Mouse (Mus musculus) midbrain, embryonic 13.5 days (tissue): Measurements from ENCODE around the gene Nectin2. TPM values are rescaled to one million over a fixed set of nuclear protein-coding genes. Genes with fewer than 3 reads are reported as not detected.

Experiments
- ATAC-seq: fragments of 200-750 bp; cut with Nextera tagmentation; 2 replicates; pipeline ENCODE4 v1.8.0; 2017; ENCODE audit warnings: mild to moderate bottlenecking, moderate TSS enrichment, moderate library complexity
- H3K27ac ChIP-seq: fragments of 300-500 bp; sonication (generic); 2 replicates; pipeline ENCODE4 v1.5.1; 2015; ENCODE audit warnings: inconsistent platforms, mild to moderate bottlenecking, moderate library complexity
- H3K27me3 ChIP-seq: fragments of 300-500 bp; sonication (generic); 2 replicates; pipeline ENCODE4 v1.6.1; 2015; ENCODE audit warnings: mild to moderate bottlenecking, inconsistent platforms
- H3K36me3 ChIP-seq: fragments of 300-500 bp; sonication (generic); 2 replicates; pipeline ENCODE4 v1.6.1; 2015; ENCODE audit warnings: mild to moderate bottlenecking, inconsistent platforms
- H3K4me1 ChIP-seq: fragments of 300-500 bp; sonication (generic); replicated peaks from 2 replicates; pipeline ENCODE4 v1.6.1; 2015; ENCODE audit warnings: inconsistent platforms
- H3K4me2 ChIP-seq: fragments of 300-500 bp; sonication (generic); replicated peaks from 2 replicates; pipeline ENCODE4 v1.6.1; 2015; ENCODE audit warnings: moderate library complexity, mild to moderate bottlenecking, inconsistent platforms
- H3K4me3 ChIP-seq: fragments of 300-500 bp; sonication (generic); replicated peaks from 2 replicates; pipeline ENCODE4 v1.5.1; 2015; ENCODE audit warnings: mild to moderate bottlenecking, inconsistent platforms
- H3K9ac ChIP-seq: fragments of 300-500 bp; sonication (generic); replicated peaks from 2 replicates; pipeline ENCODE4 v1.6.1; 2015; ENCODE audit warnings: mild to moderate bottlenecking, inconsistent platforms
- H3K9me3 ChIP-seq: fragments of 300-500 bp; sonication (generic); 2 replicates; pipeline ENCODE4 v1.6.1; 2016; ENCODE audit warnings: mild to moderate bottlenecking, inconsistent platforms
- WGBS: fragments of 180-500 bp; shearing (Covaris S2); methylation state at CpG from one replicate; pipeline ENCODE4 v1.1.7; 2015; 5-methylcytosine and 5-hydroxymethylcytosine counted together
- polyA plus RNA-seq: library from polyadenylated mRNA; unstranded; fragments of >200 nt; fragmentation: Nextera tagmentation; extraction: Ambion mirVana; gene quantifications from 2 replicates; pipeline ENCODE4 v1.2.1, GENCODE M21; 2015

Nectin2 gene
- polyA plus RNA-seq, 1 experiment from 2014 or later: 48.0 TPM

DNA sequence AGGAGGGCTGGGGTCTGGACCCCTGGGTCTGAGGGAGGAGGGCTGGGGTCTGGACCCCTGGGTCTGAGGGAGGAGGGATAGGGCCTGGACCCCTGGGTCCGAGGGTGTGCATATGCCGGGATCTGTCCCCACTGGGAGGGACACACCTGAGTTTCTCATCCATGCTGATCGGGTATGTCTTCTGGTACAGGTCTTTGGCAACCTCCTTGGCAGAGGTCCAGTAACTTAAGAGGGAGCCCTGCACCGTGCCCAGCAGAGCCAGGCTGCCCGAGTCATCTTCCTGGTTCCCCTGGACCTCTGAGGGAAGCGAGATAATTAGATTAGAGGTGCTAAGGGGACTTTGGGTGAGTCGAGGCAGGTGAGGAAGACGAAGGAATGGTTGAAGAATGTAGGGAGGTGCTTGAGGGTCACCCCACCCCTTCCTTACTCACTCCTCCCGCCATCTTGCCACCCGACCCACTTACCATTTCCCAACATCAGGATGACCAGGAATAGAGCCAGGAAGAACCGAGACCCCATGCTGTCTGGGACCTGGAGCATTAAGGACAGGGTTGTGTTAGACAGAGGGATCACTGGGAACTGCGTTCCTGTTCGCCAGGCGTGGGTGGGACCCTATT lies 77.1 kb downstream of the Nectin2 start:
- Histone ChIP-seq H3K4me1 (peaks cover 5% of the 10 kb centered on the region; the same call in 1 of the 2 replicates), H3K9ac (no peak overlapping the region), H3K27ac (no peak overlapping the region), H3K4me2 (no peak overlapping the region), H3K27me3 (0 out of 2 replicates have a peak, but pooled peaks cover 3% of the 10 kb centered on the region), H3K9me3 (no peaks in the 10 kb centered on the region), H3K36me3 (no peaks in the 10 kb centered on the region), H3K4me3 (no peak overlapping the region)
- 68% methylated on average over 14 of the region's 14 CpGs for WGBS
- no peak for ATAC-seq

DNA sequence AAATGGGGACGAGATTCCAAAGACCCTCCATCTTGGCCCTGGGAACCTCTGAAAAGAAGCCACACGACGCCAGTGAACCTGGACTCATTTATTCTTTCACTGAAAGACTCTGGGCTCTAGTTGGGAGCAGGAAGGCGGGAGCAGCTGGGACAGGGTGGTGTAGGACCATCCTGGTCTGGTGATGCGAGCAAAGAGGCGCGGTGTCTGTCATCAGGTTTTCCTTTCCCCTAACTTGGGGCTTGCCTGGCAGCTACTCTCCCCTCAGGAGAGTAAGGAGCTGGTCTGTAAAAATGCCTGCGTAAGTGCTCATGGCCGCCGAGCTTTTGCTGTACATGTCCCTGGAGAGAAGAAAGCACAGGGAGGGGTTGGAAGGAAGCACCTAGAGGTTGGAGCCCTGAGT lies 78.8 kb downstream of the Nectin2 start:
- no peak overlapping the region for H3K4me2 ChIP-seq
- no peak overlapping the region for H3K27ac ChIP-seq
- ATAC-seq: no peak
- H3K36me3 ChIP-seq: no peaks in the 10 kb centered on the region
- peaks cover 5% of the 10 kb centered on the region; the same call in 1 of the 2 replicates for H3K4me1 ChIP-seq
- 72% methylated on average over 10 of the region's 10 CpGs for WGBS
- no peak overlapping the region for H3K4me3 ChIP-seq
- 0 out of 2 replicates have a peak, but pooled peaks cover 3% of the 10 kb centered on the region for H3K27me3 ChIP-seq
- H3K9me3 ChIP-seq: no peaks in the 10 kb centered on the region
- no peak overlapping the region for H3K9ac ChIP-seq

DNA sequence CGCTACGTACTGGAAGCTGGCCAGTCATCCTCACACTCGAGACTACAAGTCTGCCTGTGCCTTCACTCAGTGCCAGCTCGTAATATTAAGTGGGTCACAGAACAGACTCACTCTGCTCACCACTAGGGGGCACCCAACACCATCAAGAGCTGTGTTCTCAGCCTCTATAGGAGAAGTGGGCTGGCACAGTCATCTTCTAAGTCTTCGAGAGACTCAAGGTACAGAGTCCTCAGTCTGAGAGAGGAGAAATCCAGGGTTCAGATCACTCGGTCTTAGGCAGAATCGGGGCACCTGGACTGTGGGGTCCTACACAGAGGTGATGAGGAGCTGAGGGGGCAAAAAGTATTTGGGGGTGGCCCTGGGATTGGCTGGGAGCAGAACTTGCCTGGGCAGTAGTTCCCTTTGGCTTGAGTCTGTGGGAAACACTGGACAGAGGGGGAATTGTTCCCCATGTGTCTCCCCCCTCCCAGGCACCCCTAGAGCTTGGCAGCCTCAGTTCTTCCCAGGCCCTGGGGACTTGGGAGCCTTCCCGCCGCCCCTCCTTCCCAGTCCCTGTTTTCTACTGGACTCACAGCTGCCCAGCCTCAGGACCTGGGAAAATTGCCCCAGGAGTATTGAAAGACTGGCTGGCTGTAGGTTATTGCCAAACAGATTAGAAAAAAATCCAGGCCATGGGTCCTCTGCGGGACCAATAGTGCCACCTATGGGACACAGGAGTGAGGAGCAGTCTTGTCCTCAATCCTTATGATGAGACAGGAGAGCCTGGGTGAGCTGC lies 81.1 kb downstream of the Nectin2 start:
- Histone ChIP-seq H3K27me3 (0 out of 2 replicates have a peak, but pooled peaks cover 3% of the 10 kb centered on the region), H3K9ac (no peak overlapping the region), H3K9me3 (no peaks in the 10 kb centered on the region), H3K4me1 (peaks cover 13% of the 10 kb centered on the region), H3K36me3 (no peaks in the 10 kb centered on the region), H3K4me3 (no peak overlapping the region), H3K4me2 (peak overlapping the region; percentile 22; the same call in 1 of the 2 replicates), H3K27ac (peak overlapping the region; percentile 45; the same call in 1 of the 2 replicates)
- WGBS: 7% methylated on average over 10 of the region's 10 CpGs
- ATAC-seq: peak; percentile 67

DNA sequence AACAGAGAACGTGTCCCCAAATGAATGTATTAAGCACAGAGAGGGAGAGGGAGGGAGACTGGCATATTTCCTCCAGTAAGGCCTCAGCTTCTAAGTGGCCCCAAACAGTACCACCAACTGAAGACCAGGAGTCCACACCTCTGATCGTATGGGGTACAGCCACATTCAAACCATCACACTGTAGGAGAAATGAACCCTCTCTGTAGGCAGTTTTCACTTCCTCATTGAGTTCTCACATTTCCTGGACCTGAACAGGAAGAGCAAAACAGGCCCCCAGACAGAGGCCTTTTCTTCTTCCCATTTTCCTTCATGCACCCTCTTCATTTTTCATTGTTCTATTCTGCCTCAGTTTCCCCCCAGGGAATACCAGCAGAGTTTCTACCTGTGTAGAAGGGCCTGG lies 82.8 kb downstream of the Nectin2 start:
- WGBS: 81% methylated on average over 2 of the region's 2 CpGs
- no peak overlapping the region for H3K4me2 ChIP-seq

DNA sequence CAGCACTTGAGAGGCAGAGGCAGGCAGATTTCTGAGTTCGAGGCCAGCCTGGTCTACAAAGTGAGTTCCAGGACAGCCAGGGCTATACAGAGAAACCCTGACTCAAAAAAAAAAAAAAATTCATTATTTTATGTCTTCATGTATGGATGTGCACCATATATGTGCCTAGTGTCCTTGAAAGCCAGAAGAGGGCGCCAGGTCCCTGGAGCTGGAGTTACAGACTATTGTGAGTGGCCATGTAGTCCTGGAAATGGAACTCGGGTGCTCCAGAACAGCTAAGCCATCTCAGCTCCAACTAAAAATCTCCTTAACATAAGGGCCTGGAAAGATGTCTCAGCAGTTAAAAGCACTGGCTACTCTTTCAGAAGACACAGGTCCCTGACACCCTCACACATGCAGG lies 83.5 kb downstream of the Nectin2 start:
- WGBS: 63% methylated on average over 3 of the region's 3 CpGs
- no peak overlapping the region for H3K9ac ChIP-seq
- H3K4me1 ChIP-seq: peaks cover 32% of the 10 kb centered on the region
- 0 out of 2 replicates have a peak, but pooled peaks cover 10% of the 10 kb centered on the region for H3K36me3 ChIP-seq
- H3K4me2 ChIP-seq: no peak overlapping the region
- H3K4me3 ChIP-seq: no peak overlapping the region
- no peak for ATAC-seq
- H3K9me3 ChIP-seq: no peaks in the 10 kb centered on the region
- no peak overlapping the region for H3K27ac ChIP-seq
- H3K27me3 ChIP-seq: 0 out of 2 replicates have a peak, but pooled peaks cover 3% of the 10 kb centered on the region

More for the DNA sequence above, 82.8 kb downstream of the Nectin2 start:
- Histone ChIP-seq H3K27ac (no peak overlapping the region), H3K27me3 (0 out of 2 replicates have a peak, but pooled peaks cover 3% of the 10 kb centered on the region), H3K9ac (no peak overlapping the region), H3K4me3 (no peak overlapping the region), H3K36me3 (0 out of 2 replicates have a peak, but pooled peaks cover 5% of the 10 kb centered on the region), H3K9me3 (no peaks in the 10 kb centered on the region), H3K4me1 (peaks cover 30% of the 10 kb centered on the region)
- no peak for ATAC-seq

Other genes with a start within 250 kb of the Nectin2 start
- 2.9 and 4.5 TPM in 2 replicates for gene Bloc1s3, start 242.1 kb downstream of the Nectin2 start, polyA plus RNA-seq
- gene Trappc6a, start 242.1 kb downstream of the Nectin2 start, polyA plus RNA-seq: 36.6 and 43.3 TPM in 2 replicates
- 0.08 and 0.11 TPM in 2 replicates for gene Nkpd1, start 232.6 kb downstream of the Nectin2 start, polyA plus RNA-seq
- 25.7 and 37.0 TPM in 2 replicates for gene Ppp1r37, start 187.4 kb downstream of the Nectin2 start, polyA plus RNA-seq
- 0.26 and 0.31 TPM in 2 replicates for gene Zfp296, start 173.2 kb downstream of the Nectin2 start, polyA plus RNA-seq
- 134 and 138 TPM in 2 replicates for gene Gemin7, start 172.9 kb downstream of the Nectin2 start, polyA plus RNA-seq
- gene Clasrp, start 146.0 kb downstream of the Nectin2 start, polyA plus RNA-seq: 54.0 and 65.0 TPM in 2 replicates
- gene Relb, start 121.0 kb downstream of the Nectin2 start, polyA plus RNA-seq: 3.8 and 4.1 TPM in 2 replicates
- 86.6 and 97.5 TPM in 2 replicates for gene Clptm1, start 85.5 kb downstream of the Nectin2 start, polyA plus RNA-seq
- 0.23 TPM in 1 of 2 replicates, not detected in the other for gene Apoc2, start 72.5 kb downstream of the Nectin2 start, polyA plus RNA-seq
- gene Gm44805, start 69.1 kb downstream of the Nectin2 start, polyA plus RNA-seq: not detected in 2 replicates
- not detected in 2 replicates for gene Apoc4, start 69.0 kb downstream of the Nectin2 start, polyA plus RNA-seq
- gene Apoc1, start 57.8 kb downstream of the Nectin2 start, polyA plus RNA-seq: 0.94 and 1.0 TPM in 2 replicates
- 173 and 194 TPM in 2 replicates for gene Apoe, start 51.3 kb downstream of the Nectin2 start, polyA plus RNA-seq
- gene Tomm40, start 35.0 kb downstream of the Nectin2 start, polyA plus RNA-seq: 105 and 125 TPM in 2 replicates
- 5.2 and 6.4 TPM in 2 replicates for gene Bcam, start 20.5 kb upstream of the Nectin2 start, polyA plus RNA-seq
- 0.32 TPM in 1 of 2 replicates, not detected in the other for gene Cblc, start 46.3 kb upstream of the Nectin2 start, polyA plus RNA-seq
- gene Bcl3, start 72.3 kb upstream of the Nectin2 start, polyA plus RNA-seq: 0.27 and 0.88 TPM in 2 replicates
- 5.7 and 6.6 TPM in 2 replicates for gene Gm19345, start 101.5 kb upstream of the Nectin2 start, polyA plus RNA-seq
- gene Ceacam16, start 110.8 kb upstream of the Nectin2 start, polyA plus RNA-seq: 0.54 and 0.62 TPM in 2 replicates
- not detected in 2 replicates for gene Ceacam19, start 137.5 kb upstream of the Nectin2 start, polyA plus RNA-seq
- 5.3 and 6.2 TPM in 2 replicates for gene Pvr, start 170.7 kb upstream of the Nectin2 start, polyA plus RNA-seq
- not detected in 2 replicates for gene Igsf23, start 200.3 kb upstream of the Nectin2 start, polyA plus RNA-seq
- gene Ceacam20, start 214.9 kb upstream of the Nectin2 start, polyA plus RNA-seq: not detected in 2 replicates
- not detected in 2 replicates for gene Nlrp9b, start 241.0 kb upstream of the Nectin2 start, polyA plus RNA-seq